Mouse (Mus musculus) MEL (cell line): ENCODE results near the gene Polrmt.

ENCODE experiments used
- CTCF ChIP-seq, 3 experiments: IDR thresholded peaks in 2 of 3; conservative IDR thresholded peaks in 1 of 3; 2 replicates each; pipeline ENCODE4 v1.5.1; 2011 to 2012; ENCODE audit warnings: low read length in 3 of 3, low read depth in 2 of 3, mild to moderate bottlenecking in 2 of 3, improper control_type of control experiment in 1 of 3, inconsistent platforms in 1 of 3, mixed read lengths in 1 of 3, moderate library complexity in 1 of 3; ENCODE audit not compliant: control insufficient read depth in 1 of 3, insufficient read depth in 1 of 3, poor library complexity in 1 of 3, severe bottlenecking in 1 of 3
- EP300 ChIP-seq, 2 experiments: IDR thresholded peaks; 2 replicates each; pipeline ENCODE4 v1.6.1; 2011; ENCODE audit warnings: improper control_type of control experiment in 2 of 2, low read length in 2 of 2, low read depth in 1 of 2, mild to moderate bottlenecking in 1 of 2
- JUND ChIP-seq: IDR thresholded peaks from 2 replicates; pipeline ENCODE4 v1.6.1; 2011; ENCODE audit warnings: low read depth, mild to moderate bottlenecking, improper control_type of control experiment, low read length
- MAX ChIP-seq: IDR thresholded peaks from 2 replicates; pipeline ENCODE4 v1.6.1; 2011; ENCODE audit warnings: low read length, improper control_type of control experiment
- POLR2A ChIP-seq, 2 experiments: IDR thresholded peaks; 2 replicates each; pipeline ENCODE4 v1.6.1; 2011 to 2012; ENCODE audit warnings: low read length in 2 of 2, mild to moderate bottlenecking in 2 of 2, control low read depth in 1 of 2, improper control_type of control experiment in 1 of 2, low read depth in 1 of 2, moderate library complexity in 1 of 2; ENCODE audit not compliant: control insufficient read depth in 1 of 2, insufficient read depth in 1 of 2, poor library complexity in 1 of 2
- POLR2AphosphoS2 ChIP-seq: IDR thresholded peaks from 2 replicates; pipeline ENCODE4 v1.6.1; 2011; ENCODE audit warnings: low read length, improper control_type of control experiment
- POLR2AphosphoS5 ChIP-seq: IDR thresholded peaks from 2 replicates; pipeline ENCODE4 v1.6.1; 2012; ENCODE audit warnings: low read depth, borderline replicate concordance, mild to moderate bottlenecking, inconsistent platforms, low read length, moderate library complexity, mixed read lengths
- RAD21 ChIP-seq: IDR thresholded peaks from 2 replicates; pipeline ENCODE4 v1.6.1; 2011; ENCODE audit warnings: mild to moderate bottlenecking, low read depth, low read length, improper control_type of control experiment
- UBTF ChIP-seq: IDR thresholded peaks from 2 replicates; pipeline ENCODE4 v1.6.1; 2012; ENCODE audit warnings: low read depth, mild to moderate bottlenecking, inconsistent platforms, low read length, improper control_type of control experiment, moderate library complexity, borderline replicate concordance; ENCODE audit not compliant: insufficient read depth
- ZKSCAN1 ChIP-seq: IDR thresholded peaks from 2 replicates; pipeline ENCODE4 v1.6.1; 2012; ENCODE audit warnings: low read depth, mild to moderate bottlenecking, inconsistent platforms, low read length, improper control_type of control experiment, moderate library complexity

DNA sequence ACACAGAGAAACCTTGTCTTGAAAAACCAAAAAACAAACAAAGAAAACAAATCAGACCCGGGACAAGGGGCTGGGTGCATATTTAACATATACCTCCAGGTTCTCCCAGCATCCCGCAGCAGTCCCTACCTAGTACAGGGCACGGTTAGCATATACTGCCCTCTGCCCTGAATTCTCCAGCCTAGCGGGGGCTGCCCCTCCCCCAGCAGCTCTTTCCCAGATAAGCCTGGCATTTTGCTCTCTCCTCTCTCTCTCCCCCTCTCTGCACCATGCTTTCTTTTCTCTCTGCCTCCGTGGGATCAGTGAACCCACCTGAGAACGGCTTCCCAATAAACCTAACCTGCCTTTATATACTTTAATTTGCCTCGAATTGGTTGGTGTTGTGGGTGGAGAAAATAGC lies 45.7 kb downstream of the Polrmt start:
- TF ChIP-seq CTCF (IDR thresholded peaks at IDR 0.05 in 2 of 3, conservative IDR thresholded peaks at IDR 0.05 in 1 of 3; ENCODE audit: control insufficient read depth in 1 of 3, insufficient read depth in 1 of 3, low read depth in 2 of 3, low read length in 3 of 3, poor library complexity in 1 of 3, severe bottlenecking in 1 of 3) (no peak), POLR2A (IDR thresholded peaks at IDR 0.05; ENCODE audit: control insufficient read depth in 1 of 2, insufficient read depth in 1 of 2, low read depth in 1 of 2, low read length in 2 of 2, poor library complexity in 1 of 2) (no peak), POLR2AphosphoS5 (no peak), MAX (no peak), EP300 (IDR thresholded peaks at IDR 0.05; ENCODE audit: low read depth in 1 of 2, low read length in 2 of 2) (no peak), RAD21 (no peak), ZKSCAN1 (no peak), POLR2AphosphoS2 (no peak), JUND (no peak), UBTF (no peak)
